18 mouse cellular contexts compared by ENCODE assay signal in the genomic region with DNA sequence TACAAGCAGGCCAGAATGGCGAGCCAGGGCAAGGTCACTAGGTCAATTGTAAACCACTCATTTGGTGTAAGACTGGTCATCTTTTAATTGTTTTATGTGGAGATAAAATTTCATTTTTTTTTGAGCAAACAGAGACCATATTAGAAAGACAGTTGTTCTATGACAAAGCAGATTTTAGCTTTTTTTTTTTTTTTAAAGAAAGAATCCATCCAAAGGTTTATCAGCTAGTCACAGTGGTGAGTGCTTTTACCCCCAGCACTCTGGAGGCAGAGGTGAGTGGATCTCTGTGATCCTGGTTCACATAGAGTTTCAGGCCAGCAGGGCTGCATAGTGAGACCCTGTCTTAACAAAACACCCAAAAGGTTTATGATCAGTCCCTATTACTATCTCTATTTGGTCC. TPM values are rescaled to one million over a fixed set of nuclear protein-coding genes. Genes with fewer than 3 reads are reported as not detected.
"Had no signal": no experiment of that assay in that cellular context is flagged by ENCODE, and none has a peak within 500 bp of the region (broad histone marks: within the 10 kb centered on the region; RNA-seq: fewer than 3 reads in every experiment).

No protein-coding gene starts in this region.

- H3K36me3 ChIP-seq: neural tube, embryonic 13.5 days; neural tube, embryonic 15.5 days; stomach, embryonic 15.5 days had no signal

- DNase-seq: retina, postnatal 1 day; right cerebral cortex, adult 18-20 months; right cerebral cortex, postnatal 14 days; right cerebral cortex, postnatal 25 days; right cerebral cortex, postnatal 4 days; spleen, adult 18-20 months; thymus, adult 18-20 months; thymus, adult 2 months; thymus, postnatal 14 days; thymus, postnatal 25 days; thymus, postnatal 36 days; thymus, postnatal 4 days had no signal

- H3K27ac ChIP-seq: neural tube, embryonic 13.5 days; neural tube, embryonic 15.5 days; stomach, embryonic 15.5 days; stomach, postnatal 0 days had no signal

- H3K4me2 ChIP-seq: neural tube, embryonic 13.5 days; neural tube, embryonic 15.5 days; stomach, embryonic 15.5 days had no signal

- H3K9ac ChIP-seq: neural tube, embryonic 13.5 days; neural tube, embryonic 15.5 days; stomach, embryonic 15.5 days had no signal

- H3K9me3 ChIP-seq: neural tube, embryonic 13.5 days; neural tube, embryonic 15.5 days; stomach, embryonic 15.5 days had no signal

- H3K4me3 ChIP-seq: neural tube, embryonic 13.5 days; neural tube, embryonic 15.5 days; stomach, embryonic 15.5 days had no signal

- H3K4me1 ChIP-seq: neural tube, embryonic 13.5 days; neural tube, embryonic 15.5 days; stomach, embryonic 15.5 days had no signal

- H3K27me3 ChIP-seq: neural tube, embryonic 13.5 days; neural tube, embryonic 15.5 days; stomach, embryonic 15.5 days had no signal

RNA-seq across cellular contexts. Expression of a gene that starts 31.2 kb away (rescaled TPM):
- total RNA-seq: neutrophil, adult 5-6 weeks had no signal
- polyA plus RNA-seq: stomach, embryonic 14.5 days had no signal
